Mouse (Mus musculus) midbrain, embryonic 15.5 days (tissue): Measurements from ENCODE around the gene Rwdd2a. TPM values are rescaled to one million over a fixed set of nuclear protein-coding genes. Genes with fewer than 3 reads are reported as not detected.
"Not testable (repeated sequence)": the region's sequence is repeated elsewhere in the genome, so short reads cannot be mapped to it uniquely, and the experiment has no call there.

Experiments used
- ATAC-seq: fragments of 200-750 bp; cut with Nextera tagmentation; replicated peaks from 2 replicates; pipeline ENCODE4 v1.8.0; 2017; ENCODE audit warnings: moderate TSS enrichment
- H3K27ac ChIP-seq: fragments of 300-500 bp; sonication (generic); 2 replicates; pipeline ENCODE4 v1.5.1; 2015; ENCODE audit warnings: mild to moderate bottlenecking, inconsistent platforms
- H3K27me3 ChIP-seq: fragments of 300-500 bp; sonication (generic); replicated peaks from 2 replicates; pipeline ENCODE4 v1.6.1; 2015; ENCODE audit warnings: inconsistent platforms
- H3K36me3 ChIP-seq: fragments of 300-500 bp; sonication (generic); replicated peaks from 2 replicates; pipeline ENCODE4 v1.6.1; 2015; ENCODE audit warnings: inconsistent platforms
- H3K4me1 ChIP-seq: fragments of 300-500 bp; sonication (generic); 2 replicates; pipeline ENCODE4 v1.6.1; 2015; ENCODE audit warnings: inconsistent platforms
- H3K4me2 ChIP-seq: fragments of 300-500 bp; sonication (generic); 2 replicates; pipeline ENCODE4 v1.6.1; 2015; ENCODE audit warnings: inconsistent platforms, mild to moderate bottlenecking, moderate library complexity
- H3K4me3 ChIP-seq: fragments of 300-500 bp; sonication (generic); 2 replicates; pipeline ENCODE4 v1.5.1; 2015; ENCODE audit warnings: mild to moderate bottlenecking, inconsistent platforms
- H3K9ac ChIP-seq: fragments of 300-500 bp; sonication (generic); 2 replicates; pipeline ENCODE4 v1.6.1; 2015; ENCODE audit warnings: mild to moderate bottlenecking, inconsistent platforms
- H3K9me3 ChIP-seq: fragments of 300-500 bp; sonication (generic); 2 replicates; pipeline ENCODE4 v1.6.1; 2016; ENCODE audit warnings: inconsistent platforms
- WGBS: fragments of 180-500 bp; shearing (Covaris S2); methylation state at CpG from one replicate; pipeline ENCODE4 v1.1.7; 2015; ENCODE audit warnings: mixed read lengths; 5-methylcytosine and 5-hydroxymethylcytosine counted together
- polyA plus RNA-seq: library from polyadenylated mRNA; unstranded; fragments of >200 nt; fragmentation: Nextera tagmentation; extraction: Ambion mirVana; gene quantifications from 2 replicates; pipeline ENCODE4 v1.2.1, GENCODE M21; 2015

Gene Rwdd2a
- polyA plus RNA-seq, 1 experiment from 2014 or later, result 17.6 TPM

- H3K9ac ChIP-seq, H3K9me3 ChIP-seq, ATAC-seq, H3K36me3 ChIP-seq, H3K4me1 ChIP-seq, H3K4me3 ChIP-seq, H3K27me3 ChIP-seq, H3K4me2 ChIP-seq, H3K27ac ChIP-seq: not testable (repeated sequence)
These were observed 25.2 kb downstream of the Rwdd2a start for GRCm38 (mm10) chr9:86596983-86597382.

- Histone ChIP-seq H3K36me3 (no peaks in the 10 kb centered on the region), H3K9me3 (no peaks in the 10 kb centered on the region), H3K4me2 (no peak overlapping the region), H3K4me1 (no peaks in the 10 kb centered on the region), H3K27me3 (no peaks in the 10 kb centered on the region), H3K27ac (no peak overlapping the region), H3K9ac (no peak overlapping the region), H3K4me3 (no peak overlapping the region)
- 62% methylated on average over 8 of the region's 8 CpGs for WGBS
- no peak for ATAC-seq
These were observed 28.0 kb downstream of the Rwdd2a start for GRCm38 (mm10) chr9:86599723-86600303.

DNA sequence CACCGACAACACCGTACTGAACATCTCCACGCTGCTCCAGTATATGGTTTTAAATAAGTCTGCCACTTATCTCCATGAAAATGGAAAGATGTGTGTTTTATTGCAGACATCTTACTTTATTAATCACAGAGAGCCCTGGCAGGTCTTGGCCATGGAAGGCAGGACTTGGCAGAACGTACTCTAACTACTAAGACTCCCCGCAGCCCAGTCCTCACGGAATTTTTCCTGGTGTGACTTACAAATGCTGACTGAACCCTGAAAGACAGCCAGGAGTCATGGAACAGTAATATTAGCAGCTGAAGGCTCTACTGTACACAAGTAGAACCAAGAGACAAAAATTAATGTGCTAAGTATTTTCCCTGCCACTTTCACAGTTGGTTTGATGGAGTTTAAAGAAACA, 34.0 kb downstream of the Rwdd2a start:
- Histone ChIP-seq H3K4me3 (no peak overlapping the region), H3K27ac (no peak overlapping the region), H3K9ac (no peak overlapping the region), H3K4me2 (no peak overlapping the region), H3K4me1 (no peaks in the 10 kb centered on the region), H3K27me3 (no peaks in the 10 kb centered on the region), H3K36me3 (no peaks in the 10 kb centered on the region), H3K9me3 (no peaks in the 10 kb centered on the region)
- WGBS, result 90% methylated on average over 6 of the region's 6 CpGs
- ATAC-seq, result no peak

GRCm38 (mm10) chr9:86612091-86612490, 40.3 kb downstream of the Rwdd2a start:
- Histone ChIP-seq H3K4me3 (no peak overlapping the region), H3K4me2 (no peak overlapping the region), H3K4me1 (no peaks in the 10 kb centered on the region), H3K27me3 (no peaks in the 10 kb centered on the region), H3K9ac (no peak overlapping the region), H3K36me3 (peaks cover 3% of the 10 kb centered on the region; the same call in 1 of the 2 replicates), H3K9me3 (no peaks in the 10 kb centered on the region), H3K27ac (no peak overlapping the region)
- 91% methylated on average over 4 of the region's 4 CpGs for WGBS
- ATAC-seq, result no peak

GRCm38 (mm10) chr9:86615765-86616164, 44.0 kb downstream of the Rwdd2a start:
- Histone ChIP-seq H3K27me3 (no peaks in the 10 kb centered on the region), H3K36me3 (peaks cover 3% of the 10 kb centered on the region; the same call in 1 of the 2 replicates), H3K4me1 (peaks cover 3% of the 10 kb centered on the region; the same call in 1 of the 2 replicates), H3K9ac (no peak overlapping the region), H3K27ac (no peak overlapping the region), H3K4me3 (no peak overlapping the region), H3K9me3 (no peaks in the 10 kb centered on the region), H3K4me2 (no peak overlapping the region)
- no peak for ATAC-seq
- WGBS, result 64% methylated on average over 1 of the region's 1 CpGs

DNA sequence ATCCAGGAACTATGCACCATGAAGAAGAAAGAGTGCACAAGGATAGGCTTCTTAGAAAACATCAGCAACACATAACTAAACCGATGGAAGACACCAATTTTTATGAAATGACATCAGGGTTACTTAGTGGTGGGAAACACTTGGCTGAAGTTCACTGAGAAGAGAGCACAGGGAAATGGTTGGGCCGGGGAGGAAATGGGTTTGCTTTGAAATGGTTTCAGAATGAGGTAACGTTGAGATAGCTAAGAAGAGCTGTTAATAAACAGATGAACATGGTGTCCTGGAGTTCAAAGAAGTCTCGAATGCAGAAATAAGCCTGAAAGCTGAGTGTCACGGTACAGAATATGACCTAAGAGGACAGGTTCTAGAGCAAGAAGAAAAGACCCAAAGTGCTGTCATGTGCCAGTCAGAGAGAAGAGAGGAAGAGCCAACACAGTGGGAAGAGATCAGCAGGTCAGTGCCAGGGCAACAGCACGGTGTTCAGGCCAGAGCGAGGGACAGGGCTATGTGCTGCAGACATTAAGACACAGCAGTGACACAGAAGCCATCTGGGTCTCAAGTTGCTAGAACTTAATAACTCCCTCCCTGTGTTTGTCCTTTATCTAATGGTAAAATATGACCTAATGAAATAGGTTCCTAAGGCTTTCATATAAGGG, 46.2 kb downstream of the Rwdd2a start:
- WGBS, result 79% methylated on average over 7 of the region's 7 CpGs

GRCm38 (mm10) chr9:86619341-86620139, 47.7 kb downstream of the Rwdd2a start:
- Histone ChIP-seq H3K36me3 (no peaks in the 10 kb centered on the region), H3K27ac (no peak overlapping the region), H3K4me2 (no peak overlapping the region), H3K4me1 (peaks cover 3% of the 10 kb centered on the region; the same call in 1 of the 2 replicates), H3K9ac (no peak overlapping the region), H3K27me3 (no peaks in the 10 kb centered on the region), H3K4me3 (no peak overlapping the region), H3K9me3 (no peaks in the 10 kb centered on the region)
- ATAC-seq, result no peak
- whole genome bisulfite sequencing, result 59% methylated on average over 10 of the region's 10 CpGs

More for the DNA sequence above, 46.2 kb downstream of the Rwdd2a start:
- Histone ChIP-seq H3K9ac (no peak overlapping the region), H3K4me3 (no peak overlapping the region), H3K27me3 (no peaks in the 10 kb centered on the region), H3K9me3 (no peaks in the 10 kb centered on the region), H3K36me3 (no peaks in the 10 kb centered on the region), H3K27ac (no peak overlapping the region), H3K4me2 (no peak overlapping the region), H3K4me1 (peaks cover 3% of the 10 kb centered on the region; the same call in 1 of the 2 replicates)
- no peak for ATAC-seq

DNA sequence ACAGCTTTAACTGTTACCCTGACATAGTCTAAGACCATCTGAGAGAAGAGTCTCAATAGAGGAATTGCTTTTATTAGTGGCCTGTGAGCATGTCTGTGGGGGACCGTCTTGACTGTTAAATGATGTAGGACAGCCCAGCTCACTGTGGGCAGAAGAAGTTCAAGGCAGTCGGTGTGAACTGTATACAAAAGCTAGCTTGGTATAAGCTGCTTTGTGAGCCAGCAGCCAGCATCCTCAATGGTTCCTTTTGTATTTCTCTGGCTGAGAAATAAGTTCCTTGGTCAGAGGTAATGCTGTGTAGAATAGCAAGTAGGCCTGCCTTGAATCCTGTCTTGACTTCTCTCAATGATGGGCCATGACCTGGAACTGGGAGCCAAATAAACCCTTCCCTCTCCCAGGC, 50.3 kb downstream of the Rwdd2a start:
- H3K27me3 ChIP-seq, result no peaks in the 10 kb centered on the region
- no peaks in the 10 kb centered on the region for H3K9me3 ChIP-seq
- ATAC-seq, result peak; percentile 53
- no peak overlapping the region for H3K27ac ChIP-seq
- H3K36me3 ChIP-seq, result no peaks in the 10 kb centered on the region
- no peak overlapping the region for H3K4me3 ChIP-seq
- no peak overlapping the region for H3K4me2 ChIP-seq
- no peak overlapping the region for H3K9ac ChIP-seq
- WGBS, result 15% methylated on average over 2 of the region's 2 CpGs
- peaks cover 3% of the 10 kb centered on the region; the same call in 1 of the 2 replicates for H3K4me1 ChIP-seq

- peaks cover 3% of the 10 kb centered on the region; the same call in 1 of the 2 replicates for H3K4me1 ChIP-seq
- H3K36me3 ChIP-seq, result no peaks in the 10 kb centered on the region
- H3K27me3 ChIP-seq, result no peaks in the 10 kb centered on the region
- no peak for ATAC-seq
- WGBS, result 86% methylated on average over 12 of the region's 12 CpGs
- no peak overlapping the region for H3K4me3 ChIP-seq
- no peak overlapping the region for H3K4me2 ChIP-seq
- H3K9ac ChIP-seq, result no peak overlapping the region
- no peak overlapping the region for H3K27ac ChIP-seq
- H3K9me3 ChIP-seq, result no peaks in the 10 kb centered on the region
These were observed 52.2 kb downstream of the Rwdd2a start for GRCm38 (mm10) chr9:86624039-86624438.

Other genes with a start within 250 kb of the Rwdd2a start
- gene Ube2cbp, start 107.0 kb upstream of the Rwdd2a start, polyA plus RNA-seq, result 6.0 and 7.8 TPM in 2 replicates
- gene Dop1a, start 104.8 kb upstream of the Rwdd2a start, polyA plus RNA-seq, result 38.9 and 44.5 TPM in 2 replicates
- 32.5 and 36.1 TPM in 2 replicates for gene Pgm3, start 149 bp upstream of the Rwdd2a start, polyA plus RNA-seq
- gene Me1, start 124.0 kb downstream of the Rwdd2a start, polyA plus RNA-seq, result 37.7 and 40.6 TPM in 2 replicates
- 4.3 and 4.8 TPM in 2 replicates for gene Prss35, start 171.7 kb downstream of the Rwdd2a start, polyA plus RNA-seq